Mouse (Mus musculus) testis, adult 2 months (tissue): ENCODE measurements around the gene Arhgef17.

Experiments
- CTCF ChIP-seq: fragments of 200-500 bp; IDR thresholded peaks from 2 replicates; pipeline ENCODE4 v1.5.1; 2012; ENCODE audit warnings: low read depth, mild to moderate bottlenecking, inconsistent platforms, low read length, moderate library complexity; ENCODE audit not compliant: control insufficient read depth, insufficient read depth, insufficient replicate concordance
- POLR2A ChIP-seq: fragments of 200-500 bp; IDR thresholded peaks from 2 replicates; pipeline ENCODE4 v1.6.1; 2012; ENCODE audit warnings: low read depth, mild to moderate bottlenecking, inconsistent platforms, low read length, moderate library complexity; ENCODE audit not compliant: control insufficient read depth

- TF ChIP-seq POLR2A = no peak
- TF ChIP-seq CTCF = no peak
Observed at GRCm38 (mm10) chr7:100861209-100861608, 70.7 kb downstream of the Arhgef17 start.
